Mouse (Mus musculus) hindbrain, postnatal 0 days (tissue): ENCODE results near the gene Esr1. TPM values are rescaled to one million over a fixed set of nuclear protein-coding genes. Genes with fewer than 3 reads are reported as not detected.

ENCODE experiments used
- ATAC-seq: fragments of 200-750 bp; cut with Nextera tagmentation; 2 replicates; pipeline ENCODE4 v1.8.0; 2017; ENCODE audit warnings: mild to moderate bottlenecking, moderate TSS enrichment, moderate library complexity
- DNase-seq: peaks from one replicate; pipeline ENCODE4 v3.0.0-alpha.2; 2015; ENCODE audit warnings: low spot score
- H3K27ac ChIP-seq: fragments of 300-500 bp; sonication (generic); 2 replicates; pipeline ENCODE4 v1.5.1; 2014; ENCODE audit warnings: mild to moderate bottlenecking
- H3K27me3 ChIP-seq: fragments of 300-500 bp; sonication (generic); 2 replicates; pipeline ENCODE4 v1.6.1; 2014; ENCODE audit warnings: low read length, mixed read lengths; ENCODE audit not compliant: insufficient read depth
- H3K36me3 ChIP-seq: fragments of 300-500 bp; sonication (generic); 2 replicates; pipeline ENCODE4 v1.6.1; 2014; ENCODE audit warnings: low read length, mixed read lengths; ENCODE audit not compliant: insufficient read depth
- H3K4me1 ChIP-seq: fragments of 300-500 bp; sonication (generic); 2 replicates; pipeline ENCODE4 v1.6.1; 2014; ENCODE audit warnings: antibody characterized with exemption, low read length, mixed read lengths; ENCODE audit not compliant: insufficient read depth
- H3K4me2 ChIP-seq: fragments of 300-500 bp; sonication (generic); 2 replicates; pipeline ENCODE4 v1.6.1; 2014; ENCODE audit warnings: low read depth, mild to moderate bottlenecking, low read length, moderate library complexity, mixed read lengths
- H3K4me3 ChIP-seq: fragments of 300-500 bp; sonication (generic); 2 replicates; pipeline ENCODE4 v1.5.1; 2014; ENCODE audit warnings: low read length
- H3K9ac ChIP-seq: fragments of 300-500 bp; sonication (generic); replicated peaks from 2 replicates; pipeline ENCODE4 v1.6.1; 2014; ENCODE audit warnings: mild to moderate bottlenecking, low read length, moderate library complexity, mixed read lengths
- H3K9me3 ChIP-seq: fragments of 300-500 bp; sonication (generic); 2 replicates; pipeline ENCODE4 v1.6.1; 2016; ENCODE audit warnings: low read length, mixed read lengths
- CTCF ChIP-seq: IDR thresholded peaks from 2 replicates; pipeline ENCODE4 v1.5.1; 2016; ENCODE audit warnings: antibody characterized with exemption, control low read depth, low read depth
- WGBS: fragments of 180-500 bp; shearing (Covaris S2); extraction: QIAGEN DNeasy Blood & Tissue Kit; methylation state at CpG from one replicate; pipeline ENCODE4 v1.1.7; 2014; 5-methylcytosine and 5-hydroxymethylcytosine counted together
- polyA plus RNA-seq: library from polyadenylated mRNA; unstranded; fragments of >200 nt; fragmentation: Nextera tagmentation; extraction: Ambion mirVana; gene quantifications from 2 replicates; pipeline ENCODE4 v1.2.1, GENCODE M21; 2015
- total RNA-seq: library from RNA; depleted of rRNA; stranded (reverse); fragments of >200 nt; gene quantifications from 2 replicates; pipeline ENCODE4 v1.2.3, GENCODE M21; 2014

The Esr1 gene
- total and polyA plus RNA-seq, 2 experiments from 2014 or later: 0.58 to 0.63 TPM

GRCm38 (mm10) chr10:4620596-4621504 is 9.5 kb downstream of the Esr1 start:
- TF ChIP-seq CTCF: no peak
- Histone ChIP-seq H3K9ac (no peak overlapping the region), H3K27me3 (no peaks in the 10 kb centered on the region), H3K4me2 (no peak overlapping the region), H3K9me3 (no peaks in the 10 kb centered on the region), H3K4me1 (no peaks in the 10 kb centered on the region), H3K27ac (no peak overlapping the region), H3K36me3 (no peaks in the 10 kb centered on the region), H3K4me3 (no peak overlapping the region)
- no peak for DNase-seq
- ATAC-seq: no peak
- 85% methylated on average over 24 of the region's 24 CpGs for WGBS

GRCm38 (mm10) chr10:4621505-4621815 is 10.1 kb downstream of the Esr1 start:
- no peaks in the 10 kb centered on the region for H3K4me1 ChIP-seq
- no peak overlapping the region for H3K9ac ChIP-seq
- H3K9me3 ChIP-seq: no peaks in the 10 kb centered on the region
- H3K4me2 ChIP-seq: no peak overlapping the region
- TF ChIP-seq CTCF: no peak
- H3K27me3 ChIP-seq: no peaks in the 10 kb centered on the region
- no peak overlapping the region for H3K27ac ChIP-seq
- H3K36me3 ChIP-seq: no peaks in the 10 kb centered on the region
- ATAC-seq (no peak), DNase-seq (no peak)
- 80% methylated on average over 5 of the region's 5 CpGs for WGBS
- no peak overlapping the region for H3K4me3 ChIP-seq

GRCm38 (mm10) chr10:4623319-4623718 is 11.9 kb downstream of the Esr1 start:
- no peaks in the 10 kb centered on the region for H3K36me3 ChIP-seq
- H3K9me3 ChIP-seq: no peaks in the 10 kb centered on the region
- H3K4me3 ChIP-seq: no peak overlapping the region
- ATAC-seq: no peak
- H3K9ac ChIP-seq: no peak overlapping the region
- no peaks in the 10 kb centered on the region for H3K4me1 ChIP-seq
- H3K27ac ChIP-seq: no peak overlapping the region
- H3K4me2 ChIP-seq: no peak overlapping the region
- H3K27me3 ChIP-seq: no peaks in the 10 kb centered on the region
- TF ChIP-seq CTCF: no peak
- no peak for DNase-seq

GRCm38 (mm10) chr10:4624581-4624980 is 13.2 kb downstream of the Esr1 start:
- no peaks in the 10 kb centered on the region for H3K4me1 ChIP-seq
- no peaks in the 10 kb centered on the region for H3K27me3 ChIP-seq
- H3K27ac ChIP-seq: no peak overlapping the region
- no peak overlapping the region for H3K4me2 ChIP-seq
- ATAC-seq (no peak), DNase-seq (no peak)
- H3K36me3 ChIP-seq: no peaks in the 10 kb centered on the region
- TF ChIP-seq CTCF: no peak
- no peaks in the 10 kb centered on the region for H3K9me3 ChIP-seq
- no peak overlapping the region for H3K9ac ChIP-seq
- no peak overlapping the region for H3K4me3 ChIP-seq
- WGBS: 93% methylated on average over 4 of the region's 4 CpGs

GRCm38 (mm10) chr10:4625300-4625699 is 13.9 kb downstream of the Esr1 start:
- no peak for ATAC-seq
- no peak for TF ChIP-seq CTCF
- WGBS: 87% methylated on average over 6 of the region's 6 CpGs

GRCm38 (mm10) chr10:4626432-4626831 is 15.0 kb downstream of the Esr1 start:
- ATAC-seq: no peak
- WGBS: 84% methylated on average over 7 of the region's 7 CpGs
- peak; percentile 27; the same call in 1 of the 2 replicates for TF ChIP-seq CTCF
- no peaks in the 10 kb centered on the region for H3K27me3 ChIP-seq
- H3K4me2 ChIP-seq: no peak overlapping the region
- no peak overlapping the region for H3K4me3 ChIP-seq
- H3K4me1 ChIP-seq: no peaks in the 10 kb centered on the region
- H3K9ac ChIP-seq: no peak overlapping the region
- no peaks in the 10 kb centered on the region for H3K36me3 ChIP-seq
- H3K27ac ChIP-seq: no peak overlapping the region
- no peaks in the 10 kb centered on the region for H3K9me3 ChIP-seq
- no peak for DNase-seq

More at GRCm38 (mm10) chr10:4625300-4625699, 13.9 kb downstream of the Esr1 start:
- no peaks in the 10 kb centered on the region for H3K27me3 ChIP-seq
- no peak overlapping the region for H3K9ac ChIP-seq
- no peaks in the 10 kb centered on the region for H3K9me3 ChIP-seq
- H3K36me3 ChIP-seq: no peaks in the 10 kb centered on the region
- no peak overlapping the region for H3K27ac ChIP-seq
- no peak for DNase-seq
- no peak overlapping the region for H3K4me2 ChIP-seq
- H3K4me1 ChIP-seq: no peaks in the 10 kb centered on the region
- H3K4me3 ChIP-seq: no peak overlapping the region

GRCm38 (mm10) chr10:4626996-4627395 is 15.6 kb downstream of the Esr1 start:
- Histone ChIP-seq H3K36me3 (no peaks in the 10 kb centered on the region), H3K9ac (no peak overlapping the region), H3K9me3 (no peaks in the 10 kb centered on the region), H3K4me3 (no peak overlapping the region), H3K27ac (no peak overlapping the region), H3K4me1 (no peaks in the 10 kb centered on the region), H3K4me2 (no peak overlapping the region), H3K27me3 (no peaks in the 10 kb centered on the region)
- 92% methylated on average over 8 of the region's 8 CpGs for WGBS
- TF ChIP-seq CTCF: no peak
- ATAC-seq (no peak), DNase-seq (no peak)
